Mouse (Mus musculus) megakaryocyte progenitor cell, adult 5-6 weeks (primary cell): ENCODE measurements around the gene Washc4. TPM values are rescaled to one million over a fixed set of nuclear protein-coding genes. Genes with fewer than 3 reads are reported as not detected.
A peak's percentile ranks its signal among the peaks of the same experiment; 100 is the strongest.

ENCODE experiments used
- ATAC-seq: replicated peaks from 2 replicates; pipeline ENCODE4 v1.8.0; 2016; ENCODE audit warnings: mild to moderate bottlenecking, moderate TSS enrichment, inconsistent platforms; ENCODE audit not compliant: poor library complexity
- total RNA-seq, 2 experiments: library from RNA; stranded (forward) in 1 of 2; stranded (reverse) in 1 of 2; fragments of 157-497, 149-512 nt in 1 of 2; fragments of 200-1000 nt in 1 of 2; gene quantifications; 2 replicates each; pipeline versions ENCODE4 v1.2.3 to v1.2.4; 2015 to 2017

The Washc4 gene
- total RNA-seq, 2 experiments from 2014 or later, result 22.1 to 31.9 TPM

- no peak for ATAC-seq
These were observed 89.3 kb downstream of the Washc4 start for GRCm38 (mm10) chr10:83632806-83633374.

- ATAC-seq, result peak; percentile 71
These were observed 90.9 kb downstream of the Washc4 start for GRCm38 (mm10) chr10:83634461-83634860.

GRCm38 (mm10) chr10:83636191-83636590 lies 92.6 kb downstream of the Washc4 start:
- ATAC-seq, result no peak

DNA sequence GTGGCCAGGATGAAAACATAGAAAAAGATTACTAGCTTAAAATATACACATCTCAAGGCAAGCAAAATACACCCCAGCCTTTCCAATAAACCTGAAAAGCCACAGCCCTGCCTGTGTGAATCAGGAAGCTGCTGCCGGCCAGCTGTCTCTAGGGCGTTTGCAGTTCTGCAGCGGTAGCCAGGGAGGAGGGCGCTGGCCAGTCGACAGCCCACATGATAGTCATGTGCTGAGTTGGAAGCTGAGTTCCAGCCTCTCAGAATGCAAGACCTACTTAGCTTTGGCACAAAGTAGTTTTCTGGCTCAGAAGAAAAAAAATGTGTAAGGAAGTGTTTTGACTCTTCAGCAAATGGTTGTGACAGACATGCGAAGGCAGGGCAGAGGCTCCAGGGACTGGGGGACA lies 93.7 kb downstream of the Washc4 start:
- ATAC-seq, result peak; percentile 79

GRCm38 (mm10) chr10:83639881-83640386 lies 96.4 kb downstream of the Washc4 start:
- no peak for ATAC-seq

DNA sequence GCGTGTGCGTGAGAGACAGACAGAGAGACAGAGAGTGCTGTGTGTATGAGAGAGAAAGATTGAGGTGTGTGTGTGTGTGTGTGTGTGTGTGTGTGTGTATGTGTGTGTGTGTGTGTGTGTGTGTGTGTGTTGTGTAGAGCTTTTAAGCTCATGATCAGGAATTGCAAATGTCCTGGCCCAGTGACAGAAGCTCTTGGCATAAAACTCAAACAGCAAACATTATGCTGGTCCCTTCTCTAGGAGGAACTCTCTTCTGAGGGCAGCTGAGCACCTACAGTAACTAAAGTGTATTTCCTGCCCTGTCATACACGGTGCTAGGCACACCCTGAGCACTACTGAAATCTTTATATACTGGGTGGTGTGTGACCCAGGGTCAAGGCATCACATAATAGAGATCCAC lies 98.1 kb downstream of the Washc4 start:
- no peak for ATAC-seq

DNA sequence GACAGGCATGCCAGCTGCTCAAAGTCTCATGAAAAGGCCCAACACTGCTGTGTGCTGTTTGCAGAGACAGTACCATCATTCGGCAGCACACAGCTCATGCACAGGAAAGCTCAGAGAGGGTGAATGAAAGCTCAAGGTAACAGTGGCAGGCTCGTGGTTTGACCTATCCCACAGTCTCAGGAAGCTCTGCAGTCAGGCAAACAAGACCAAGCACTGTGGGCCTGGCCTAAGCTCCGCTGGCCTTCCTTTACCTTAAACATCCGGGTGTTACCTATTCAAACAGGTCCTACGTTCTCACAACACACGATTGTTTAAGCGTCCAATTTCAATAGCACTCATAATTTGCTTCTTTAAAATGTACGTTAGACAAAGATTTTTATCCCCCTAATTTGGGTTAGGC lies 100.6 kb downstream of the Washc4 start:
- no peak for ATAC-seq

GRCm38 (mm10) chr10:83644865-83645715 lies 101.5 kb downstream of the Washc4 start:
- ATAC-seq, result peak; percentile 79

DNA sequence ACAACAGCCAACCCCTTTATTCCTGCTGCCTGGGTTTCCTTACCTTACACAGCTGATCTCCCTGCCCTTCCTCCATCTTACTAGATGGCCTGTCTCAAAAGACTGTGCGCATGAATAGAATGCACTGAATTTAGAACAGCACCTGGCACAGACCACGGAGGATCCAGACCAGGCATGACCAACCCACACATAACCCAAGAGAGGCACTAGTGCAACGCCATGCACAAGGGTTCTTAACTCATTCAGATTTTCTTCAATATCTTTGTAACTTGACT lies 102.1 kb downstream of the Washc4 start:
- no peak for ATAC-seq

Other genes starting within 250 kb of the Washc4 start
- 0.05 and 0.15 TPM in 2 replicates for gene Slc41a2, start 205.9 kb upstream of the Washc4 start, total RNA-seq (2015)
- gene Slc41a2, start 205.9 kb upstream of the Washc4 start, total RNA-seq (2017), result 0.27 and 1.2 TPM in 2 replicates
- 0.88 and 1.2 TPM in 2 replicates for gene D10Wsu102e, start 183.5 kb upstream of the Washc4 start, total RNA-seq (2015)
- gene D10Wsu102e, start 183.5 kb upstream of the Washc4 start, total RNA-seq (2017), result 0.87 and 1.0 TPM in 2 replicates
- not detected in 2 replicates for gene Aldh1l2, start 9.6 kb upstream of the Washc4 start, total RNA-seq (2015)
- not detected in 2 replicates for gene Aldh1l2, start 9.6 kb upstream of the Washc4 start, total RNA-seq (2017)
- gene Appl2, start 105.0 kb downstream of the Washc4 start, total RNA-seq (2015), result 24.7 and 25.4 TPM in 2 replicates
- 26.2 and 32.0 TPM in 2 replicates for gene Appl2, start 105.0 kb downstream of the Washc4 start, total RNA-seq (2017)
- 0.64 and 1.2 TPM in 2 replicates for gene 1500009L16Rik, start 179.1 kb downstream of the Washc4 start, total RNA-seq (2015)
- gene 1500009L16Rik, start 179.1 kb downstream of the Washc4 start, total RNA-seq (2017), result 0.47 and 0.75 TPM in 2 replicates